Mouse (Mus musculus) thymus, adult 2 months (tissue): Measurements from ENCODE around the gene Tmprss4. TPM values are rescaled to one million over a fixed set of nuclear protein-coding genes. Genes with fewer than 3 reads are reported as not detected.

Source experiments
- DNase-seq: peaks from one replicate; pipeline ENCODE4 v3.0.0; 2021
- H3K27ac ChIP-seq: fragments of 200-500 bp; 2 replicates; pipeline ENCODE4 v1.5.1; 2012; ENCODE audit warnings: low read length, control low read depth; ENCODE audit not compliant: control insufficient read depth, insufficient read depth
- H3K27me3 ChIP-seq: fragments of 200-500 bp; 2 replicates; pipeline ENCODE4 v1.6.1; 2012; ENCODE audit warnings: mild to moderate bottlenecking, low read length, moderate library complexity, mixed read lengths; ENCODE audit not compliant: control insufficient read depth, insufficient read depth
- H3K36me3 ChIP-seq: fragments of 200-500 bp; 2 replicates; pipeline ENCODE4 v1.6.1; 2012; ENCODE audit warnings: mild to moderate bottlenecking, low read length, moderate library complexity; ENCODE audit not compliant: control insufficient read depth, insufficient read depth
- H3K4me1 ChIP-seq: fragments of 200-500 bp; replicated peaks from 2 replicates; pipeline ENCODE4 v1.6.1; 2012; ENCODE audit warnings: low read length; ENCODE audit not compliant: control insufficient read depth, insufficient read depth
- H3K4me3 ChIP-seq: fragments of 200-500 bp; 2 replicates; pipeline ENCODE4 v1.5.1; 2012; ENCODE audit warnings: mild to moderate bottlenecking, low read length, control low read depth, moderate library complexity; ENCODE audit not compliant: control insufficient read depth, insufficient read depth
- CTCF ChIP-seq: fragments of 200-500 bp; IDR thresholded peaks from 2 replicates; pipeline ENCODE4 v1.5.1; 2012; ENCODE audit warnings: mild to moderate bottlenecking, control low read depth, low read length, moderate library complexity, borderline replicate concordance; ENCODE audit not compliant: control insufficient read depth, poor library complexity, insufficient read depth; ENCODE audit errors: extremely low read depth
- POLR2A ChIP-seq: fragments of 200-500 bp; IDR thresholded peaks from 2 replicates; pipeline ENCODE4 v1.6.1; 2012; ENCODE audit warnings: mild to moderate bottlenecking, low read length, control low read depth, moderate library complexity; ENCODE audit not compliant: control insufficient read depth, poor library complexity, insufficient read depth; ENCODE audit errors: extremely low read depth
- WGBS: fragments of 180-500 bp; shearing (Covaris S2); methylation state at CpG from one replicate; pipeline ENCODE4 v1.1.7; 2018; 5-methylcytosine and 5-hydroxymethylcytosine counted together
- polyA plus RNA-seq: library from polyadenylated mRNA; depleted of rRNA; stranded (reverse); fragments of >200 nt; gene quantifications from 2 replicates; pipeline ENCODE4 v1.2.3, GENCODE M21; 2012

The Tmprss4 gene
- polyA plus RNA-seq, 1 experiment, result 16.1 TPM

DNA sequence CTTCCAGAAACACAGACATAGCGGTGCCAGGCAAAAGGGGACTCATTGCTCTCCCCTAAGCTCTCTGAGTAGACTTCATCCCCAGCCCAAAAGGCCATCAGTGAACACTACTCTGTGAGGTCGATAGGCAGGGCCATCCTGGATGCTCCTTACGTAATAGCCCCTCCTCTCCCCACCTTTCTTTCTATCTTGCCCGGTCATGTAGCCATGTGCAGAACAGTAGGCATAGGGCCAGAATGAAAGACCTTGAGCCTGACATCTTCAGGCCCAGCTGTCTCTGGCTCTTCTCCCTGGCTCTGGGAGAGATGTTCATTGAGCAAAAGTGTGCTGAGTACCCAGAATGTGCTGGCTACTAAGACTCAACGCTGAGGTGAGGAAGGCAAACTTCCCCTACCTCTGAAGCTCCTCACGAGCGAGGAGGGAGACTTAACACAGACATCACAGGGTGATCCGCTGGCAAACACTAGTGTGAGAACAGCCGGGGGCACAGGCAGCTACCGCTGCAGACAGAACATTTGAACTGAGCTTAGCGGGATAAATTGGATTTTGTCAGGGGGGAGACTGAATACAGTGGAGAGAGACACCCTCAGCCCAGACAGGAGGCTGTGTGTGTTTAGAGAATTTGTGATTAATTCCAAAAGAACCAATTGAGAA, 11.8 kb upstream of the Tmprss4 start:
- 79% methylated on average over 11 of the region's 11 CpGs for WGBS
- Histone ChIP-seq H3K27ac (peak overlapping the region; percentile 18; the same call in 1 of the 2 replicates), H3K27me3 (no peaks in the 10 kb centered on the region), H3K36me3 (no peaks in the 10 kb centered on the region), H3K4me3 (no peak overlapping the region), H3K4me1 (peaks cover 47% of the 10 kb centered on the region)
- DNase-seq, result no peak
- TF ChIP-seq CTCF (no peak), POLR2A (no peak)

DNA sequence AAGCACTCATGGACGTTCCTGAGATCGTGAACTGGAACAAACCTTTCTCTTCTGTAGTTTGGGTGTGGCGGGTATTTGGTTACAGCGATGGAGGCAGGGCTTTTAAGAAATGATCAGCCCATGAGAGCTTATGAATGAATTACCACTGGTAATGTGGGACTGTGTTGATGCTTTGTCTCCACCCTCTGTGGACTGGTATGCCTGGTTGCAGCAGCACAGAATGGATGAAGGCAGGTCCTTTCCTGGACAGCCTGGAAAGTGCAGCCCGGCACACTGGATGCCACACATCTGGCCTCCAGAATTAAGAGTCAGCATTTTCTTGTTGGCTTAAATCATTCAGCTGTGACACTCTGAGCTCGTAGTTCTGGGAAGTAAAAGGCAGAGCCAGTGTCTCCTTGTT, 8.1 kb upstream of the Tmprss4 start:
- H3K4me3 ChIP-seq, result no peak overlapping the region
- TF ChIP-seq POLR2A, result no peak
- no peak for TF ChIP-seq CTCF
- no peak overlapping the region for H3K27ac ChIP-seq
- peaks cover 61% of the 10 kb centered on the region for H3K4me1 ChIP-seq
- no peaks in the 10 kb centered on the region for H3K27me3 ChIP-seq
- no peak for DNase-seq
- 87% methylated on average over 6 of the region's 6 CpGs for WGBS
- H3K36me3 ChIP-seq, result no peaks in the 10 kb centered on the region

DNA sequence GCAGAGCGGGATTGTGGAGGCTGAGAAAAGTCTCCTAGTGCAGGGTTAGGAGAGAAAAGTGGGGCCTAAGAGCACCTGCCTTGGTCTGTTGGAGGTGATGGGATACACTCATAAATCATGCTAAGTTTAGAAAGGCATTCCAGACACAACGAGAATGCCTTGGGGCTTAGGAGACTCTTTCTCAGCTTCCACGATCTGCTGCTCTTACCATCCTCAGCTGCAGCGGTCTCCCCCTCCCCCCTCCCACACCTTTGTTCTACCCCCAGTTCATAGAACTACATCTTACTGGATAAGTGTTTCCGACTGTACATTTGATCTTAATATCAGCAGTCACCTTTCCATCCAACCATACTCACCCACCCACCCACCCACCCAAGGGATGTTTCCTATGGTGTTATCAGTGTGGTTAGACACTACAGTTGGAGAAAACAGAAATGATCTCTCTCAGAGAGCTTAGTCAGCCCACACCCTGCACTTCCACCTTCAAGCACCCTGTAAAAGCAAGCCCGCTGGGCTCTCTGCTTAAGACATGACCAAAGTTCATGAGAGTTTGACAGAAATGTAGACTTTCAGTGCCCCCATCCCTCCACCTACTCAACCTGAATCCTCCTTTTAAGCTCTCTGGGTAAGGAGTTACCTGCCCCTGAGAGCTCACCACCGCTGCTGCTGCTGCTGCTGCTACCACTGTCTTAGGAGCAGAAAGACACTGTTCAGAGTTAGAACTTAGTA, 3.3 kb upstream of the Tmprss4 start:
- H3K27me3 ChIP-seq, result no peaks in the 10 kb centered on the region
- H3K27ac ChIP-seq, result peak overlapping the region; percentile 39
- DNase-seq, result no peak
- H3K4me1 ChIP-seq, result peaks cover 83% of the 10 kb centered on the region
- 27% methylated on average over 7 of the region's 7 CpGs for WGBS
- H3K36me3 ChIP-seq, result no peaks in the 10 kb centered on the region
- H3K4me3 ChIP-seq, result no peak overlapping the region
- TF ChIP-seq CTCF (no peak), POLR2A (no peak)

DNA sequence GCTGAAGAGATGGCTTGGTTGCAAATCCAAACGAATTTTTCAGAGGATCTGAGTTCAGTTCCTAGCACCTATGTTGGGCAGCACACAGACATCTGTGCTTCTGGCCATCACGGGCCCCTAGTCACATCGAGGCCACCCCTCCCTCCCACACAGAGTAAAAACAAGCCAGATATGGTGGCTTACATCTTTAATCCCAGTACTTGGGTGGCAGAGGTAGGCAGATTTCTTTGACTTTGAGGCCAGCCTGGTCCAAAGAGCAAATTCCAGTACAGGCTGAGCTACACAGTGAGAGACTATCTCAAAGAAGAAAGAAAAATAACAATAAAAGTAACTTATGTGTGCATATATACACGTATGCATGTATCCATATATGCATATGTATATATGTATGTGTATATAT, 2.2 kb upstream of the Tmprss4 start:
- H3K27me3 ChIP-seq, result no peaks in the 10 kb centered on the region
- H3K4me1 ChIP-seq, result peaks cover 77% of the 10 kb centered on the region
- DNase-seq, result no peak
- no peak overlapping the region for H3K27ac ChIP-seq
- H3K4me3 ChIP-seq, result no peak overlapping the region
- WGBS, result 72% methylated on average over 4 of the region's 4 CpGs
- H3K36me3 ChIP-seq, result no peaks in the 10 kb centered on the region
- TF ChIP-seq CTCF (no peak), POLR2A (no peak)

DNA sequence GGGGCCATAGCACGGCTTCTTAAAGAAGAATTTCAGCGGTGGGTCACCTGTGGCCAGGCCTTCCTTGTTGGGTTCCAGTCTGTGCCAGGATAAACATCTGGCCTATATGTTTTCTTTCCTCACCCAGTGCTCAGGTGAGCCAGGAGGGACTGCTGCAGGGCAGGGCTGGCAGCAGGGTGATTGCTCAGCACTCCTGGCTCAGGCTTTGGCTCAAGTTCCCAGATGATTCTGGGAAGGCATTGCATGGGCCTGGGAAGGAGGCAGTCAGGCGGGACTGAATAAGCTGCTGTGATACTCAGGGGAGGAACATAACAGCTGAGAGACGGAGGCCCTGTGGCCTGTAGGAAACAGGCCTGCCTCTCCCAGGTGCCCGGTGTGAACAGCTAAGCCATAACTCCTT, 1.3 kb upstream of the Tmprss4 start:
- H3K27ac ChIP-seq, result 0 out of 2 replicates have a peak overlapping the region, but pooled peaks have one; percentile 14
- H3K36me3 ChIP-seq, result no peaks in the 10 kb centered on the region
- H3K4me1 ChIP-seq, result peaks cover 68% of the 10 kb centered on the region
- TF ChIP-seq POLR2A, result no peak
- no peak for DNase-seq
- WGBS, result 60% methylated on average over 5 of the region's 5 CpGs
- no peak overlapping the region for H3K4me3 ChIP-seq
- H3K27me3 ChIP-seq, result no peaks in the 10 kb centered on the region

DNA sequence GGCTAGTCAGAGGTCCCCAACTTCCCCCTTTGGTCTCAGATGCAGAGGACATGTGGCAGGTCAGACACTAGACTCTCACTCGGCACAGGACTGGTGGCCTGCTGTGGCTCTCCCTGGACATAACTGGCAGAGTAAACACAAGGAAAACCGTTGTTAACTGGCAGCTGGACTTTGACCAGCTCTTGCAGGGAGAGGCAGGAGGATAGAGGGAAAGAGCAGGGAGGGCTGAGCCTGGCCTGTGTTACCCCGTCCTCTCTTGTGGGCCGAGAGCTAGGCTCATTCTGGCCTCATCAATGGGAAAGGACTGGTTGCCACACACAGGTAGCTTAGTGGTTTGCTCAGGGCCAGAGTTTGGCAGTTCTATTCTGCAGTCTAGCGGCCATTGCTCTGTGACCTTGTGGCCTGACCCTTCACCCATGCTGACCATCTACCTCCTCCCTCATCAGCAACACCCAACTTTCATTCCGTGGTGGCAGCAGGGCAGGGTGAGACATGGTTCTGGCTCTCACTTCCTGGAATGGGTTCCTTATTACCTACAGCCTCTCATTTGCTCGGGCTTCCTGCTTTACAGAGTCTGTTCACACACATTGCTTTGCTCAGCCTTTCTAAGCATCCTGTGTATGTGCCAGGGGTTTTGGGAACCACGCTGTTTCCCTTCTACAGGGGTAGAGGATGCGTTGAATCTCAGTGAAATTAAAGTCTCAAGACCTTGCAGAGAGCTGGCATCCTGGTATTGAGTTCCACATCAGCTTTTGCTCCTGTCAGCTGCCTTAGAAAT, 1.7 kb downstream of the Tmprss4 start:
- H3K4me3 ChIP-seq, result no peak overlapping the region
- no peak for TF ChIP-seq CTCF
- TF ChIP-seq POLR2A, result no peak
- H3K27me3 ChIP-seq, result no peaks in the 10 kb centered on the region
- 60% methylated on average over 9 of the region's 9 CpGs for WGBS
- H3K4me1 ChIP-seq, result peaks cover 56% of the 10 kb centered on the region
- no peak for DNase-seq
- H3K36me3 ChIP-seq, result no peaks in the 10 kb centered on the region
- no peak overlapping the region; the same call in 1 of the 2 replicates for H3K27ac ChIP-seq

DNA sequence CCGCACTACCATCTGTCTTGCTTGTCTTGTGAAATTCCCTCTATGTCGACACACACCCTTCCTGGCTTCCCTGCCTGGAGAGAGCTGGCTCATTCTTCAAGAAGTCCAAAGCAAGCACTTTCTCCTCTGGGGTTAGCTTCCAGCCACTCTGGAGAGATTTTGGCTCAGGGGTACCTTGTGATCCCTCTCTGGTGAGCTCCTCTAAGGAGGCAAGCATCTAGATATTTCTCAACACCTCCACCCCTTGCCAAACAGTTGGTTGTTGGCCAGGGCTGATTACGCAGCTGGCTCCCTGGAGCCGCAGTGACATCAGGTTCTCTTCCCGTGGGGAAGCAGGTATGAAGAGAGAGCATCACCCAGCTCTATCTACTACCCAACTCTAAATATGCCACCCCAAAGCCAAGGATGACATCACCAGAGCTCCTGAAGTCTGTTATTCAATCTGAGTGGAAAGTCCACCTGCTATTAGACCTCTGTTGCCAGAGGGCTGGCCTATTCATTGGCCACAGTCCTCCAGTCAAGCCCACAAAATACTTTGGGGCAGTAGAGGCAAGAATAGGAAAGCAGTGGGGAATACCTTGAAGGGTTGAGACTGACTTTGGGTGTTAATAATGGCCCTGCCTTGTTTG, 2.5 kb downstream of the Tmprss4 start:
- no peak for DNase-seq
- 95% methylated on average over 5 of the region's 5 CpGs for WGBS
- Histone ChIP-seq H3K4me3 (no peak overlapping the region), H3K27me3 (no peaks in the 10 kb centered on the region), H3K4me1 (peaks cover 59% of the 10 kb centered on the region), H3K36me3 (no peaks in the 10 kb centered on the region), H3K27ac (no peak overlapping the region)
- no peak for TF ChIP-seq POLR2A
- no peak for TF ChIP-seq CTCF
